Mouse (Mus musculus): ENCODE measurements around the gene Epn2.

The Epn2 gene

GRCm38 (mm10) chr11:61536952-61537351, 42.5 kb downstream of the Epn2 start:
- DNase-seq (ENCODE audit: low spot score), result no peak

GRCm38 (mm10) chr11:61535530-61535929, 44.0 kb downstream of the Epn2 start:
- DNase-seq (ENCODE audit: low spot score), result no peak

GRCm38 (mm10) chr11:61533571-61533970, 45.9 kb downstream of the Epn2 start:
- peak; percentile 11 for DNase-seq (ENCODE audit: low spot score)

DNA sequence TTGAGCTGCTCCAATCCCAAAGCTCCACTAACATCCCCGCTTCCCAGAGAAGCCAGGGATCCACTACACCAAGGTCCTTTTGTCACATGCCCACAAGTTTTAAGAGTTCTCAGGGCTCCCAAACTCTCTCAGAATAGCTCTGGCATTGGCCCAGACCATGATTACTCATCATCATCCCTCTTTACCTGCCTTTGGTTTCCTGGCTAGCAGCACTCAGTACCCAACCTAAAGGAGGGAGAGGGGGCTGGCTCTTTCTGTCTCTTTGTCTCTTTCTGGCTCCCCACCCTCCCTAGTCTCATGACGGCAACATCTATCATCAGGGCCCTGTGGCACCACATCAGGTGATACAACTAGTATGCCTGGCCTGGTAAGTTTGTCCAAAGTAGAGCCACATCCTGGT, 46.7 kb downstream of the Epn2 start:
- DNase-seq (ENCODE audit: low spot score), result no peak

DNA sequence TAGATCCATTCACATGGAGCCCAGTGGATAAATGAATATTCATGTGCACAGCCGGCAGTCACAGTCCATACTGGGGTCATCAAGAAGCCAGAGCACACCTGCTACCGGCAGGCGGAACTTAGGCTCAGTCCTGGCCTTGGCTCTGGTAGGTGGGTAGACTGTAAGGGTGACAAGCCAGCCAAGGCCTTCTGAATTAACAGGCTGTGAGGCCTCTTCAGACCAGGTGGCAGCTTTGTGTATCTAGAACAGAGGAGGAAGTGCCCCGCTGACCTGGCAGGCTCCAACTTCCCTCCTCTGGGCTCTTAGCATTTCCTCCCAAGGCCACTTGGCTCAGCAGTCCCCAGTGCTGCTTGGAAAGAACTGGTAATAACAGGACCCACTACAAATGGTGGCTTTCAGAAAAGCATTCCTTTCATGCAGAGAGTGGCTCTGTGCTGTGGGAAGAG, 50.2 kb downstream of the Epn2 start:
- no peak for DNase-seq (ENCODE audit: low spot score)

GRCm38 (mm10) chr11:61526872-61527271, 52.6 kb downstream of the Epn2 start:
- no peak for DNase-seq (ENCODE audit: low spot score)

DNA sequence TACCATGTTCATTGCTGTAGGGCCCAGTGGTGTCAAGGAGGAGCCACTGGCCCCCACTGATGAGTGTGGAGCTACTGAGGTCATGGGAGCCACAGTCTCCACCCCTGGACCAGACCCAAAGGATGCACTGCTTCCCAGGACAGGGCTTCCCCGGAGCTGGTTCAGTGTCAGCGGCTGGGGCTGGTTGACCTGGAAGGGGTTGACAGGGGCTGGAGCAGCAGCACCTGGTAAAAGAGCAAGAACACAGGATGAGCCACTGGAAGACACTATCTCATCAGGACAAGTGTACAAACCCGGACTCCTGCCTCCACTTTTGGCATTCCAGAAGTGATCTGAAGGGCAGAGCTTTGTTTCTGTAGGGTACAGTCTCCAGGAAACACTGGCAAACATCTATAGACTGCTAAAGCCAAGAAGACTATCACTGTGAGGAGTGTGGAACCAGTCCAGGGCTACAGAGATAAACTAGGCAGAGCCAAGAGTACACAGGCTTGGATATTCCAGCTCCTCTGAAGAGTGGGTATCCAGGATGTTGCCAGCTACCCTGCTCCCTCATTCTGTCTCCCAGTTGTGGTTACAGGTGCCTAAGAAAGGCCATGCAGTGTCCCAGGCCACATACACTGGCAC, 59.9 kb downstream of the Epn2 start:
- no peak for DNase-seq (ENCODE audit: low spot score)

GRCm38 (mm10) chr11:61518871-61519270, 60.6 kb downstream of the Epn2 start:
- no peak for DNase-seq (ENCODE audit: low spot score)

- DNase-seq (ENCODE audit: low spot score), result no peak
Measured at GRCm38 (mm10) chr11:61517971-61518370, 61.5 kb downstream of the Epn2 start.

GRCm38 (mm10) chr11:61514953-61515352, 64.5 kb downstream of the Epn2 start:
- DNase-seq (ENCODE audit: low spot score), result peak; percentile 20

- peak; percentile 92 for DNase-seq (ENCODE audit: low spot score)
Measured at GRCm38 (mm10) chr11:61504713-61505257, 74.7 kb downstream of the Epn2 start, which contains the start of gene B9d1. B9d1 (plus strand) TSS chr11:61505144.

DNA sequence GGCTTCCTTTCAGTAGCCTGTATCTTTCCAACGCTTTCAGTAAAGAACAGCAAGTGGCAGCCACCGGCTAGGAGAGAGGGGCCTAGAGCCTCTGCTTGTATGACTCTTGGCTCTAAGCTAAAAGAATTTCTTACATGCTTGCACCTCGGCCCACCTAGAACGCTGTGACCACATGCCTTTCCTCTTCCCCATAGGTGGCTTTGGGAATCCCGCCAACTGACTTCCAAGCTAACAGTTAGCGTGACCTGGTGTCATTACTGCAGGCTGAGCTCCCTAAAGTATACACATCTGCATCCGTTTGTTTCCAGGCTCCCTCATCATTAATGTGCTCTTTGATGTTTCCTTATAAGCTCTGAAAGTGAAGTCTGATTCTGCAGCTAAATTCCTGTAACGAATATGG, 75.6 kb downstream of the Epn2 start:
- no peak for DNase-seq (ENCODE audit: low spot score)

GRCm38 (mm10) chr11:61498736-61499504, 80.6 kb downstream of the Epn2 start:
- no peak for DNase-seq (ENCODE audit: low spot score)

GRCm38 (mm10) chr11:61497490-61497889, 82.0 kb downstream of the Epn2 start:
- no peak for DNase-seq (ENCODE audit: low spot score)

DNA sequence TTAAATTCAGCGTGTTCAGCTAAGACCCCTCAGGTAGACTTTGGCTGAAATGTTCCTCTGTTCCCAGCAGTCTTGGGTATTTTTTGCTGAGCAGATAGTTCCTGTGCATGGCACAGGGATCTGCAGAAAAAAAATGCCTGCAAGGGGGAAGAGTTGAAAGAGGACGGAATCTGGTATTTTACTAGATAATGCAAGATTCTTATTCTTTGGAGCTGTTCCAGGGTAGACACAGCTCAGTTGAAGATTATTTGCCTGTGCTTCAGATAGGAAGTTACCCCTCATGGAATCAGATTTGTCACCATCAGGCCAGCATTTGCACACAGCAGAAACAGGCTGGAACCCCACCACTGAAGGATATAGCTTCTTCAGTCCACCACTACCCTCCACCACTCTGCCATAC, 84.0 kb downstream of the Epn2 start:
- DNase-seq (ENCODE audit: low spot score), result no peak

DNA sequence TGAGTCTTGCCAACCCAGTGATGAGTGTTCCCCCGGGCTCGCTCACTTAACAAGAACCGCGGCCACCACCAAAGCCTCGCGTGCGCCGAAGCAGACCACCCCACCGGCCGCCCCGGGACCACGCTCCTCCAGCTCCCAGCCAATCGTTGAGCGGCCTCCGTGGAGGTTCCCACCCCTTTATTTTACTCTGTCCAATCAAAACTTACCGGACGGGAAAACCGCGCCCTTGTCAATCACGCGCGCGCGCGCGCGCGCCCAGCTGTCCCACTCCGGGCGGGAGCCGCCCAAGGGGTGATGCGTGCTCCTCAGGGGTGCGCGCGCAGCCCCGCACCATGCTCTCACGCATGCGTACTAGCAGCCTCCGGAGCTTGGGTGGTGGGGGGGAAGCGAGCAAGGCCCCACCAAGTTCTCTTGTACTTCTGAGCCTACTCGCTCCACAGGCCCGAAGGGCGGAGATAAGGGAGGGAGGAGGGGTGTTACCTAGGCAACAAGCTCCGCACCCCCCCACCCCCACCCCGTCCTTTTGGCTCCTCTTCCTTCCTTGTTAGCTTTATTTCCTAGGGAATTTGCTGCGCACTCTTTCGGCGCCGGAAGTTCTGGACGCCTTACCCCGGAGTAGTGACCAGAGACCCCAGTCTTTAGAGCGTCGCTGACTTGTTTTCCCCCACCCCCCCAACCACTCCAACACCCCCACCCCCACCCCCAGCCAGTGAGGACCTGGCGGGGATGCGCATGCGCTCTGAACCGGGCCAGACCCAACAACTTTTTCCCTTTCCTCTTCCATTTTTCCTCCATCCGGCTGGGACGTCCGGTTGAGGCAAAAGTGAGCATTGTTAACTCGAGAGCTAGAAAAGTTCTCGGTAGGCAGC, 85.1 kb downstream of the Epn2 start, which contains the start of gene Mapk7:
Mapk7 (minus strand) TSS at position 278 of the 869 bp plus-strand sequence.
- peak; percentile 99 for DNase-seq (ENCODE audit: low spot score)

- DNase-seq (ENCODE audit: low spot score), result no peak
Measured at GRCm38 (mm10) chr11:61493525-61494128, 85.9 kb downstream of the Epn2 start.

DNA sequence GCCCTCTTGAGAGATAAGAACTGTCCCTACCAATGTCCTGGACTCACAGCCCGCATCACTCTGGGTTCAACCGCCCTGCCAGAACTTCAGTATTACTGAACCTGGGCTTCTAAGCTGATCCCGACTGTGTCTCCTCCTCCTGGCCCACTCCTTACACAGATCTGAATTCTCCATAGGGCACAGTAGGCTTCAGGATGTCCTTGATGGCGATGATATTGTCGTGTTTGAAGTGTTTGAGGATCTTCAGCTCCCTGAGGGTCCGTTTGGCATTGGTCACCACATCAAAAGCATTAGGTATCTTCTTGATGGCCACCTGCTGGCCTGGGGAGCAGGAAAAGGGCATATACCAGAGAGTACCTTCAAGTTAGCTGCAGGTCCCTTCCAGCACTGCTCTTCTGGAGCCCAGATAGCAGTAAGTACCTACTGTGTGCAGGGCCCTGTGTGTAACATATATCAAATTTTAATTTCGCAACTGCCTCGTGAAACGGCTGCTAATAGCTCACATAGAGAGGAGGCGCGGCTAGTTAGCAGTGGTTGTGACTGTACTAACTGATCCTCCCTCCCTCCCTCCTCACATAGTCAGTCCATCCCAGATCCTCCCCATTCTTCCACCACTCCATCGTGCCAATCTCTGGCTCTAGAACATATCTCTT, 86.6 kb downstream of the Epn2 start:
- no peak for DNase-seq (ENCODE audit: low spot score)

DNA sequence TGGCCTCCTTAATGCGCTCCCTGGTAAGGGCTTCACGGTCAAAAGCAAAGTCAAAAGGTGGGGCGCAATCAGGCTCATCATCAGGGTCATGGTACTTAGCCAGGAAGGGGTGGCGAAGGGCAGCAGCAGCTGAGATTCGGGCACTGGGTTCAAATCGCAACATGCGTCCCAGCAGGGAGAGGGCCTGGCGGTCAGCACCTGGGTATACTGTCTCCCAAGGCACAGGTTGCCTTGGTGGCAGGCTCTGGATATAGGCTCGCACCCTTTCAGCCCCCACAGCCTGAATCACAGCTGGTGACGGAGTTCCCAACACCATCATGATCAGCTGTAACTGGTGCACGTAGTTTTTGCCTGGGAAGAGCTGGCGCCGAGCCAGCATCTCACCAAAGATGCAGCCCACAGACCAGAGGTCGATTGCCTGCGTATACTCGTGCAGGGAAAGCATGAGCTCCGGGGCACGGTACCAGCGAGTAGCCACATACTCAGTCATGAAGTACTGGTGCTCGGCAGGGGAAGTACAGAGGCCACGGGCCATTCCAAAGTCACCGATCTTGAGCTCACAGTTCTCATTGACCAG, 88.5 kb downstream of the Epn2 start:
- DNase-seq (ENCODE audit: low spot score), result no peak

GRCm38 (mm10) chr11:61489874-61490273, 89.6 kb downstream of the Epn2 start:
- DNase-seq (ENCODE audit: low spot score), result no peak

DNA sequence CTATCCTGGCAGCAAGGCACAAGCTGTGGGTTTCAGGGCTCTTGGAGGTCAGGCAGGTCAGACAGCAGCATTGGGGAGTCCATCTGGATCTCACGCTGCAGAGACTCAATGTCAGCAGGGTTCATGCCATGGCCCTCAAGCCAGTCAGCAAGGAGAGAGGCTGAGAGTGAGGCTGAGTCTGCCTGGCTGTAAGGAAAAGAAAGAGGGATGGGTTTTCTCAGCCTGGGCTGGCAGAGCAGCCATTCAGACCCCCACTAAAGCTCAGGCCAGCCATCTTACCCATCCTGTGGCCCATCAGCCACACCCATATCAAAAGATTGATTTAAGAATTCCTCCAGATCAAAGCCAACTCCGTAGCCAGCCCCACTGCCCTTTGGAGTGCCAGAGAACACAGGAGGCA, 90.4 kb downstream of the Epn2 start:
- no peak for DNase-seq (ENCODE audit: low spot score)
